24 mouse cellular contexts compared by ENCODE assay signal in the genomic region with DNA sequence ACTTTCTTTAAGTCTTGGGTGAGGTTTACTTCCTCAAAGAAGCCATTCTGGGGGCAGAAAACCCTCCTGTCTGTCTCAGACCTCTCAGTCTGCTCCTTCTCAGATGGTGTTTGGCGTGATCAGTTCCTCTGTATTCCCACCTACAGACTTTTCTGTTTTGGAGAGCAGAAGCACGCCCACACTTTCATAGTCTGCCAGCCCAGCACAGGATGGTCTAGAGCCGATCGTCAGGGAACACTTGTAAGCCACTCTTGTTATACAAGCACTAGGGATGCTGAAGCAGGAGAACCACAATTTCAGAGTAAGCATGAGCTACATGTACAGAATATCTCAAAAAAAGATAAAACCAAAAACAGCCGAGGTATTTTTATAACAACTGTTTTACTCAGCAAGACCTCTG.
DNase-seq lines count a peak whose midpoint lies in the region; ATAC-seq lines count a peak whose summit lies in the region.
"Had no signal": no experiment of that assay in that cellular context is flagged by ENCODE, and none has a peak within 500 bp of the region (broad histone marks: within the 10 kb centered on the region; RNA-seq: fewer than 3 reads in every experiment).

No protein-coding gene starts in this region.

- WGBS in liver, embryonic 11.5 days = 79% methylated on average over 5 of the region's 5 CpGs

- H3K36me3 ChIP-seq in liver, embryonic 11.5 days (ENCODE audit: control insufficient read depth, insufficient read depth, low read length) = no peaks in the 10 kb centered on the region
- H3K36me3 ChIP-seq: forebrain, embryonic 15.5 days; stomach, embryonic 15.5 days had no signal

- H3K27me3 ChIP-seq in liver, embryonic 11.5 days (replicated peaks; ENCODE audit: control insufficient read depth, insufficient read depth, low read length) = no peaks in the 10 kb centered on the region
- H3K27me3 ChIP-seq: forebrain, embryonic 15.5 days; stomach, embryonic 15.5 days had no signal

- no peak overlapping the region for H3K4me3 ChIP-seq in liver, embryonic 11.5 days (ENCODE audit: low read depth, low read length)
- H3K4me3 ChIP-seq: forebrain, embryonic 15.5 days; gastrocnemius, adult 2 months; stomach, embryonic 15.5 days had no signal

- no peak overlapping the region for H3K27ac ChIP-seq in liver, embryonic 11.5 days (ENCODE audit: low read depth, low read length)
- H3K27ac ChIP-seq: forebrain, embryonic 15.5 days; gastrocnemius, adult 2 months; hindbrain, embryonic 14.5 days; stomach, embryonic 15.5 days had no signal

- no peak overlapping the region for H3K4me2 ChIP-seq in liver, embryonic 11.5 days
- H3K4me2 ChIP-seq: forebrain, embryonic 15.5 days; hindbrain, embryonic 14.5 days; stomach, embryonic 15.5 days had no signal

- no peak overlapping the region for H3K9ac ChIP-seq in liver, embryonic 11.5 days (ENCODE audit: low read depth, low read length)
- H3K9ac ChIP-seq: forebrain, embryonic 15.5 days; hindbrain, embryonic 14.5 days; stomach, embryonic 15.5 days had no signal

- no peaks in the 10 kb centered on the region for H3K4me1 ChIP-seq in liver, embryonic 11.5 days (replicated peaks; ENCODE audit: control insufficient read depth, insufficient read depth, low read length)
- H3K4me1 ChIP-seq: forebrain, embryonic 15.5 days; stomach, embryonic 15.5 days had no signal

- ATAC-seq in liver, embryonic 11.5 days (replicated peaks; ENCODE audit: low FRiP score) = no peak
- ATAC-seq: CD4-positive, CD25-positive, alpha-beta regulatory T cell, adult 4 months; forebrain, embryonic 15.5 days; inflammation-experienced regulatory T-cells, adult 6 months; midbrain, embryonic 16.5 days had no signal

- peak; percentile 21 for DNase-seq in layer of hippocampus, adult 11-12 months (ENCODE audit: low spot score)
- DNase-seq in layer of hippocampus, postnatal 10 days (ENCODE audit: low spot score in 2 of 2) = no peak
- peak; percentile 42 to 46 for DNase-seq in right cerebral cortex, adult 2 months (ENCODE audit: low spot score in 2 of 2)
- no peak for DNase-seq in right cerebral cortex, postnatal 14 days
- peak; percentile 16 to 35 for DNase-seq in layer of hippocampus, postnatal 36 days
- DNase-seq in right cerebral cortex, postnatal 36 days (ENCODE audit: low spot score in 2 of 2) = peak; percentile 30 to 67
- DNase-seq in kidney, adult 9 months = no peak
- DNase-seq in liver, embryonic 11.5 days (ENCODE audit: low spot score) = no peak
- DNase-seq: adrenal gland, postnatal 25 days; cerebellum, adult 9-10 months; gastrocnemius, adult 2 months; heart, postnatal 36 days; kidney, adult 2 months; kidney, postnatal 10 days; liver; lung, postnatal 4 days; thymus, adult 18-20 months; thymus, postnatal 36 days had no signal

- no peaks in the 10 kb centered on the region for H3K9me3 ChIP-seq in liver, embryonic 11.5 days (ENCODE audit: control insufficient read depth, low read length)
- H3K9me3 ChIP-seq: forebrain, embryonic 15.5 days; stomach, embryonic 15.5 days had no signal

Comparison
In these comparisons a context has a peak if more than half of its experiments do, and no peak if none do; other contexts are left out.
1. DNase-seq: peak in layer of hippocampus, adult 11-12 months (single experiment), right cerebral cortex, adult 2 months (2 of 2), layer of hippocampus, postnatal 36 days (2 of 2) and right cerebral cortex, postnatal 36 days (2 of 2); none in layer of hippocampus, postnatal 10 days (0 of 2), right cerebral cortex, postnatal 14 days (single experiment), kidney, adult 9 months (single experiment) and liver, embryonic 11.5 days (single experiment).